Mouse (Mus musculus): ENCODE measurements around the gene Pdlim4.

GRCm38 (mm10) chr11:54073291-54073690 is 4.5 kb upstream of the Pdlim4 start:
- TF ChIP-seq CTCF (IDR thresholded peaks at IDR 0.05; ENCODE audit: control insufficient read depth, insufficient read depth, insufficient replicate concordance, low read depth, low read length) (no peak), POLR2A (IDR thresholded peaks at IDR 0.05; ENCODE audit: control insufficient read depth, low read depth, low read length) (no peak)
